Mouse (Mus musculus) lung, embryonic 16.5 days (tissue): ENCODE measurements around the gene A930018P22Rik. TPM values are rescaled to one million over a fixed set of nuclear protein-coding genes. Genes with fewer than 3 reads are reported as not detected.
"Not testable (repeated sequence)": the region's sequence is repeated elsewhere in the genome, so short reads cannot be mapped to it uniquely, and the experiment has no call there.

Experiments used
- ATAC-seq: fragments of 200-750 bp; cut with Nextera tagmentation; 2 replicates; pipeline ENCODE4 v1.8.0; 2017; ENCODE audit warnings: low read depth, mild to moderate bottlenecking, moderate library complexity
- H3K27ac ChIP-seq: fragments of 300-500 bp; sonication (generic); 2 replicates; pipeline ENCODE4 v1.5.1; 2014; ENCODE audit warnings: mild to moderate bottlenecking, control low read depth, low read length
- H3K27me3 ChIP-seq: fragments of 300-500 bp; sonication (generic); 2 replicates; pipeline ENCODE4 v1.6.1; 2014; ENCODE audit warnings: low read depth, low read length, mixed read lengths; ENCODE audit not compliant: control insufficient read depth, insufficient read depth
- H3K36me3 ChIP-seq: fragments of 300-500 bp; sonication (generic); 2 replicates; pipeline ENCODE4 v1.6.1; 2014; ENCODE audit warnings: low read length; ENCODE audit not compliant: control insufficient read depth, insufficient read depth
- H3K4me1 ChIP-seq: fragments of 300-500 bp; sonication (generic); replicated peaks from 2 replicates; pipeline ENCODE4 v1.6.1; 2014; ENCODE audit warnings: low read length, mixed read lengths; ENCODE audit not compliant: control insufficient read depth, insufficient read depth
- H3K4me2 ChIP-seq: fragments of 300-500 bp; sonication (generic); 2 replicates; pipeline ENCODE4 v1.6.1; 2014; ENCODE audit warnings: low read depth, low read length, control low read depth
- H3K4me3 ChIP-seq: fragments of 300-500 bp; sonication (generic); 2 replicates; pipeline ENCODE4 v1.5.1; 2014; ENCODE audit warnings: mild to moderate bottlenecking, low read length, control low read depth
- H3K9ac ChIP-seq: fragments of 300-500 bp; sonication (generic); 2 replicates; pipeline ENCODE4 v1.6.1; 2014; ENCODE audit warnings: low read length, control low read depth
- H3K9me3 ChIP-seq: fragments of 300-500 bp; sonication (generic); 2 replicates; pipeline ENCODE4 v1.6.1; 2016; ENCODE audit warnings: low read length; ENCODE audit not compliant: control insufficient read depth
- WGBS: fragments of 180-500 bp; shearing (Covaris S2); extraction: QIAGEN DNeasy Blood & Tissue Kit; methylation state at CpG from one replicate; pipeline ENCODE4 v1.1.7; 2014; 5-methylcytosine and 5-hydroxymethylcytosine counted together
- polyA plus RNA-seq: library from polyadenylated mRNA; unstranded; fragments of >200 nt; fragmentation: Nextera tagmentation; extraction: Ambion mirVana; gene quantifications from 2 replicates; pipeline ENCODE4 v1.2.1, GENCODE M21; 2015

A930018P22Rik gene
- polyA plus RNA-seq, 1 experiment from 2014 or later = not detected

GRCm38 (mm10) chr2:104111170-104111797 lies 11.3 kb upstream of the A930018P22Rik start:
- not testable (repeated sequence) for H3K4me2 ChIP-seq, H3K4me1 ChIP-seq, H3K9me3 ChIP-seq, H3K27me3 ChIP-seq, ATAC-seq, H3K27ac ChIP-seq, H3K4me3 ChIP-seq, H3K36me3 ChIP-seq, H3K9ac ChIP-seq
- WGBS = no CpG with 5 or more reads among the region's 1 CpGs

- H3K4me2 ChIP-seq, H3K27ac ChIP-seq, H3K9me3 ChIP-seq, H3K4me1 ChIP-seq, H3K27me3 ChIP-seq, H3K4me3 ChIP-seq, ATAC-seq, H3K36me3 ChIP-seq, H3K9ac ChIP-seq: not testable (repeated sequence)
Measured at GRCm38 (mm10) chr2:104113563-104113962, 9.0 kb upstream of the A930018P22Rik start.

- ATAC-seq = no peak
- Histone ChIP-seq H3K9ac (no peak overlapping the region), H3K36me3 (no peaks in the 10 kb centered on the region), H3K27ac (no peak overlapping the region), H3K9me3 (no peaks in the 10 kb centered on the region), H3K4me1 (no peaks in the 10 kb centered on the region), H3K4me3 (no peak overlapping the region), H3K27me3 (no peaks in the 10 kb centered on the region), H3K4me2 (no peak overlapping the region)
- 74% methylated on average over 3 of the region's 3 CpGs for WGBS
Measured at GRCm38 (mm10) chr2:104114898-104115297, 7.7 kb upstream of the A930018P22Rik start.

- H3K36me3 ChIP-seq, H3K4me2 ChIP-seq, H3K27me3 ChIP-seq, H3K9ac ChIP-seq, H3K27ac ChIP-seq, H3K4me1 ChIP-seq, H3K4me3 ChIP-seq, ATAC-seq, H3K9me3 ChIP-seq: not testable (repeated sequence)
Measured at GRCm38 (mm10) chr2:104117173-104117572, 5.4 kb upstream of the A930018P22Rik start.

- no peak for ATAC-seq
- Histone ChIP-seq H3K4me2 (no peak overlapping the region), H3K4me1 (peaks cover 5% of the 10 kb centered on the region), H3K9me3 (no peaks in the 10 kb centered on the region), H3K27ac (no peak overlapping the region), H3K27me3 (no peaks in the 10 kb centered on the region; the same call in 1 of the 2 replicates), H3K36me3 (no peaks in the 10 kb centered on the region), H3K4me3 (no peak overlapping the region), H3K9ac (no peak overlapping the region)
- 68% methylated on average over 1 of the region's 1 CpGs for WGBS
Measured at GRCm38 (mm10) chr2:104119097-104119496, 3.5 kb upstream of the A930018P22Rik start.

- Histone ChIP-seq H3K4me2 (no peak overlapping the region), H3K9me3 (no peaks in the 10 kb centered on the region), H3K4me1 (peaks cover 5% of the 10 kb centered on the region), H3K9ac (no peak overlapping the region), H3K27ac (no peak overlapping the region), H3K4me3 (no peak overlapping the region), H3K27me3 (no peaks in the 10 kb centered on the region; the same call in 1 of the 2 replicates), H3K36me3 (no peaks in the 10 kb centered on the region)
- no peak for ATAC-seq
- 53% methylated on average over 6 of the region's 6 CpGs for WGBS
Measured at GRCm38 (mm10) chr2:104120312-104120711, 2.3 kb upstream of the A930018P22Rik start.

GRCm38 (mm10) chr2:104121681-104122504 lies 676 bp upstream of the A930018P22Rik start:
- Histone ChIP-seq H3K36me3 (no peaks in the 10 kb centered on the region), H3K4me3 (peak overlapping the region; percentile 74), H3K4me2 (peak overlapping the region; percentile 95), H3K27ac (peak overlapping the region; percentile 67), H3K9ac (no peak overlapping the region), H3K4me1 (peaks cover 5% of the 10 kb centered on the region), H3K27me3 (no peaks in the 10 kb centered on the region; the same call in 1 of the 2 replicates), H3K9me3 (no peaks in the 10 kb centered on the region)
- WGBS = 66% methylated on average over 8 of the region's 8 CpGs
- no peak; the same call in 1 of the 2 replicates for ATAC-seq

GRCm38 (mm10) chr2:104123540-104123939 lies 971 bp downstream of the A930018P22Rik start:
- no peak overlapping the region for H3K9ac ChIP-seq
- no peaks in the 10 kb centered on the region; the same call in 1 of the 2 replicates for H3K27me3 ChIP-seq
- no peak overlapping the region for H3K27ac ChIP-seq
- peaks cover 5% of the 10 kb centered on the region for H3K4me1 ChIP-seq
- peak overlapping the region; percentile 95 for H3K4me2 ChIP-seq
- peak; percentile 1; the same call in 1 of the 2 replicates for ATAC-seq
- 32% methylated on average over 3 of the region's 3 CpGs for WGBS
- H3K36me3 ChIP-seq = no peaks in the 10 kb centered on the region
- H3K9me3 ChIP-seq = no peaks in the 10 kb centered on the region
- peak overlapping the region; percentile 74; the same call in 1 of the 2 replicates for H3K4me3 ChIP-seq

GRCm38 (mm10) chr2:104124071-104124470 lies 1.5 kb downstream of the A930018P22Rik start:
- no peak for ATAC-seq
- no peaks in the 10 kb centered on the region for H3K9me3 ChIP-seq
- no peak overlapping the region for H3K4me2 ChIP-seq
- H3K4me3 ChIP-seq = no peak overlapping the region
- WGBS = 67% methylated on average over 5 of the region's 5 CpGs
- H3K27me3 ChIP-seq = no peaks in the 10 kb centered on the region; the same call in 1 of the 2 replicates
- H3K27ac ChIP-seq = no peak overlapping the region
- H3K9ac ChIP-seq = no peak overlapping the region
- H3K36me3 ChIP-seq = no peaks in the 10 kb centered on the region
- peaks cover 5% of the 10 kb centered on the region for H3K4me1 ChIP-seq
